Mouse (Mus musculus): ENCODE results near the gene Uggt2. TPM values are rescaled to one million over a fixed set of nuclear protein-coding genes. Genes with fewer than 3 reads are reported as not detected.
"Not testable (repeated sequence)": the region's sequence is repeated elsewhere in the genome, so short reads cannot be mapped to it uniquely, and the experiment has no call there.

Gene Uggt2
- total and polyA plus RNA-seq, 2 experiments from 2014 or later: 13.2 to 28.0 TPM

GRCm38 (mm10) chr14:118983396-118983795, 115.8 kb downstream of the Uggt2 start:
- Histone ChIP-seq H3K36me3 (ENCODE audit: insufficient read depth, low read length) (peaks cover 23% of the 10 kb centered on the region), H3K9me3 (ENCODE audit: low read length) (no peaks in the 10 kb centered on the region), H3K4me2 (ENCODE audit: low read depth, low read length) (no peak overlapping the region), H3K9ac (replicated peaks; ENCODE audit: low read length) (no peak overlapping the region), H3K27ac (peak overlapping the region; percentile 67; the same call in 1 of the 2 replicates), H3K4me3 (ENCODE audit: low read length) (no peak overlapping the region), H3K27me3 (ENCODE audit: insufficient read depth, low read length) (no peaks in the 10 kb centered on the region), H3K4me1 (ENCODE audit: insufficient read depth, low read length) (no peaks in the 10 kb centered on the region)
- ATAC-seq (no peak), DNase-seq (ENCODE audit: low spot score) (no peak)
- TF ChIP-seq CTCF (IDR thresholded peaks at IDR 0.05; ENCODE audit: low read depth): no peak

GRCm38 (mm10) chr14:118982429-118983045, 116.7 kb downstream of the Uggt2 start:
- ATAC-seq: peak; percentile 66
- not testable (repeated sequence) for H3K4me2 ChIP-seq (ENCODE audit: low read depth, low read length); H3K9ac ChIP-seq (replicated peaks; ENCODE audit: low read length); H3K9me3 ChIP-seq (ENCODE audit: low read length); H3K4me1 ChIP-seq (ENCODE audit: insufficient read depth, low read length); H3K27me3 ChIP-seq (ENCODE audit: insufficient read depth, low read length); H3K4me3 ChIP-seq (ENCODE audit: low read length)
- WGBS: 68% methylated on average over 9 of the region's 11 CpGs
- peak; percentile 15 for DNase-seq (ENCODE audit: low spot score)
- peaks cover 31% of the 10 kb centered on the region for H3K36me3 ChIP-seq (ENCODE audit: insufficient read depth, low read length)
- peak overlapping the region; percentile 67; the same call in 1 of the 2 replicates for H3K27ac ChIP-seq

- H3K27me3 ChIP-seq (ENCODE audit: insufficient read depth, low read length); H3K4me1 ChIP-seq (ENCODE audit: insufficient read depth, low read length); H3K4me2 ChIP-seq (ENCODE audit: low read depth, low read length); H3K9me3 ChIP-seq (ENCODE audit: low read length); DNase-seq (ENCODE audit: low spot score); H3K9ac ChIP-seq (replicated peaks; ENCODE audit: low read length); H3K4me3 ChIP-seq (ENCODE audit: low read length); H3K27ac ChIP-seq: not testable (repeated sequence)
- ATAC-seq: peak; percentile 68
- WGBS: 77% methylated on average over 6 of the region's 6 CpGs
- peaks cover 37% of the 10 kb centered on the region for H3K36me3 ChIP-seq (ENCODE audit: insufficient read depth, low read length)
Measured at GRCm38 (mm10) chr14:118981711-118982428, 117.4 kb downstream of the Uggt2 start.

- H3K27ac ChIP-seq: no peak overlapping the region
- no peak for DNase-seq (ENCODE audit: low spot score)
- H3K27me3 ChIP-seq (ENCODE audit: insufficient read depth, low read length): no peaks in the 10 kb centered on the region
- no peaks in the 10 kb centered on the region for H3K4me1 ChIP-seq (ENCODE audit: insufficient read depth, low read length)
- H3K4me3 ChIP-seq (ENCODE audit: low read length): no peak overlapping the region
- H3K36me3 ChIP-seq (ENCODE audit: insufficient read depth, low read length): peaks cover 40% of the 10 kb centered on the region
- no peak overlapping the region for H3K4me2 ChIP-seq (ENCODE audit: low read depth, low read length)
- ATAC-seq: no peak
- no peak for TF ChIP-seq CTCF (IDR thresholded peaks at IDR 0.05; ENCODE audit: low read depth)
- no peak overlapping the region for H3K9ac ChIP-seq (replicated peaks; ENCODE audit: low read length)
- no peaks in the 10 kb centered on the region for H3K9me3 ChIP-seq (ENCODE audit: low read length)
- 86% methylated on average over 8 of the region's 8 CpGs for WGBS
Measured at GRCm38 (mm10) chr14:118980890-118981289, 118.3 kb downstream of the Uggt2 start.

GRCm38 (mm10) chr14:118980358-118980757, 118.9 kb downstream of the Uggt2 start:
- Histone ChIP-seq H3K9ac (replicated peaks; ENCODE audit: low read length) (no peak overlapping the region), H3K4me1 (ENCODE audit: insufficient read depth, low read length) (no peaks in the 10 kb centered on the region), H3K36me3 (ENCODE audit: insufficient read depth, low read length) (peaks cover 35% of the 10 kb centered on the region), H3K4me2 (ENCODE audit: low read depth, low read length) (no peak overlapping the region), H3K27me3 (ENCODE audit: insufficient read depth, low read length) (no peaks in the 10 kb centered on the region), H3K9me3 (ENCODE audit: low read length) (no peaks in the 10 kb centered on the region), H3K4me3 (ENCODE audit: low read length) (no peak overlapping the region), H3K27ac (no peak overlapping the region)
- TF ChIP-seq CTCF (IDR thresholded peaks at IDR 0.05; ENCODE audit: low read depth): no peak
- DNase-seq (ENCODE audit: low spot score) (no peak), ATAC-seq (no peak)
- 62% methylated on average over 5 of the region's 5 CpGs for WGBS

GRCm38 (mm10) chr14:118979571-118980325, 119.5 kb downstream of the Uggt2 start:
- ATAC-seq: no peak
- no peaks in the 10 kb centered on the region for H3K9me3 ChIP-seq (ENCODE audit: low read length)
- no peaks in the 10 kb centered on the region for H3K4me1 ChIP-seq (ENCODE audit: insufficient read depth, low read length)
- WGBS: 75% methylated on average over 7 of the region's 7 CpGs
- H3K4me2 ChIP-seq (ENCODE audit: low read depth, low read length): no peak overlapping the region
- no peaks in the 10 kb centered on the region for H3K27me3 ChIP-seq (ENCODE audit: insufficient read depth, low read length)
- no peak for TF ChIP-seq CTCF (IDR thresholded peaks at IDR 0.05; ENCODE audit: low read depth)
- peaks cover 39% of the 10 kb centered on the region for H3K36me3 ChIP-seq (ENCODE audit: insufficient read depth, low read length)
- DNase-seq (ENCODE audit: low spot score): no peak
- H3K4me3 ChIP-seq (ENCODE audit: low read length): no peak overlapping the region
- no peak overlapping the region for H3K9ac ChIP-seq (replicated peaks; ENCODE audit: low read length)
- no peak overlapping the region for H3K27ac ChIP-seq

Data from hindbrain, postnatal 0 days (tissue).